Comparison of ENCODE assay signal across 7 mouse cellular contexts in genomic region chr17:21733049-21733448, GRCm38 (mm10). TPM values are rescaled to one million over a fixed set of nuclear protein-coding genes. Genes with fewer than 3 reads are reported as not detected.
DNase-seq lines count a peak whose midpoint lies in the region; ATAC-seq lines count a peak whose summit lies in the region.

No protein-coding gene starts in this region.

- peak overlapping the region; percentile 62 for H3K4me2 ChIP-seq in lung, embryonic 16.5 days (ENCODE audit: low read depth, low read length)
- peak overlapping the region; percentile 59 for H3K4me2 ChIP-seq in forebrain, embryonic 15.5 days (replicated peaks)
- H3K4me2 ChIP-seq in liver, embryonic 12.5 days, result peak overlapping the region; percentile 76
- H3K4me2 ChIP-seq in stomach, embryonic 16.5 days (ENCODE audit: low read depth, low read length), result peak overlapping the region; percentile 62

- H3K36me3 ChIP-seq in lung, embryonic 16.5 days (ENCODE audit: control insufficient read depth, insufficient read depth, low read length), result peaks cover 4% of the 10 kb centered on the region; the same call in 1 of the 2 replicates
- H3K36me3 ChIP-seq in forebrain, embryonic 15.5 days, result peaks cover 11% of the 10 kb centered on the region
- H3K36me3 ChIP-seq in liver, embryonic 12.5 days, result peaks cover 3% of the 10 kb centered on the region
- H3K36me3 ChIP-seq in stomach, embryonic 16.5 days (ENCODE audit: control insufficient read depth, insufficient read depth, low read length), result peaks cover 2% of the 10 kb centered on the region; the same call in 1 of the 2 replicates

- WGBS in lung, embryonic 16.5 days, result 61% methylated on average over 4 of the region's 4 CpGs
- 82% methylated on average over 4 of the region's 4 CpGs for WGBS in forebrain, embryonic 15.5 days
- WGBS in liver, embryonic 12.5 days (ENCODE audit: insufficient replicate concordance), result 66% methylated on average over 4 of the region's 4 CpGs
- WGBS in stomach, embryonic 16.5 days, result 76% methylated on average over 4 of the region's 4 CpGs

- no peaks in the 10 kb centered on the region for H3K27me3 ChIP-seq in lung, embryonic 16.5 days (ENCODE audit: control insufficient read depth, insufficient read depth, low read depth, low read length)
- H3K27me3 ChIP-seq in forebrain, embryonic 15.5 days, result no peaks in the 10 kb centered on the region
- H3K27me3 ChIP-seq in liver, embryonic 12.5 days (replicated peaks), result no peaks in the 10 kb centered on the region
- H3K27me3 ChIP-seq in stomach, embryonic 16.5 days (ENCODE audit: control insufficient read depth, insufficient read depth, low read length), result no peaks in the 10 kb centered on the region

- no peaks in the 10 kb centered on the region for H3K9me3 ChIP-seq in lung, embryonic 16.5 days (ENCODE audit: control insufficient read depth, low read length)
- H3K9me3 ChIP-seq in forebrain, embryonic 15.5 days, result no peaks in the 10 kb centered on the region
- no peaks in the 10 kb centered on the region for H3K9me3 ChIP-seq in liver, embryonic 12.5 days (replicated peaks)
- H3K9me3 ChIP-seq in stomach, embryonic 16.5 days (replicated peaks; ENCODE audit: control insufficient read depth, low read length), result no peaks in the 10 kb centered on the region

- peak overlapping the region; percentile 93 for H3K27ac ChIP-seq in lung, embryonic 16.5 days (ENCODE audit: low read length)
- peak overlapping the region; percentile 86 for H3K27ac ChIP-seq in forebrain, embryonic 15.5 days (replicated peaks)
- H3K27ac ChIP-seq in liver, embryonic 12.5 days, result peak overlapping the region; percentile 80
- peak overlapping the region; percentile 50 for H3K27ac ChIP-seq in stomach, embryonic 16.5 days (ENCODE audit: low read length)

- no peak for DNase-seq in lung, postnatal 14 days
- DNase-seq in layer of hippocampus, adult 8-10 months (ENCODE audit: low spot score in 2 of 2), result no peak
- DNase-seq in adrenal gland, postnatal 14 days, result no peak

- peaks cover 8% of the 10 kb centered on the region; the same call in 1 of the 2 replicates for H3K4me1 ChIP-seq in lung, embryonic 16.5 days (replicated peaks; ENCODE audit: control insufficient read depth, insufficient read depth, low read length)
- peaks cover 10% of the 10 kb centered on the region for H3K4me1 ChIP-seq in forebrain, embryonic 15.5 days
- H3K4me1 ChIP-seq in liver, embryonic 12.5 days, result peaks cover 15% of the 10 kb centered on the region
- no peaks in the 10 kb centered on the region for H3K4me1 ChIP-seq in stomach, embryonic 16.5 days (ENCODE audit: control insufficient read depth, insufficient read depth, low read length)

- ATAC-seq in lung, embryonic 16.5 days (ENCODE audit: low read depth), result 0 out of 2 replicates have a peak, but pooled peaks have one; percentile 13
- ATAC-seq in forebrain, embryonic 15.5 days (replicated peaks), result 0 out of 2 replicates have a peak, but pooled peaks have one; percentile 18
- no peak for ATAC-seq in liver, embryonic 12.5 days
- ATAC-seq in stomach, embryonic 16.5 days (ENCODE audit: insufficient read depth, low FRiP score), result no peak

- peak overlapping the region; percentile 90; the same call in 1 of the 2 replicates for H3K9ac ChIP-seq in lung, embryonic 16.5 days (ENCODE audit: low read length)
- peak overlapping the region; percentile 76 for H3K9ac ChIP-seq in forebrain, embryonic 15.5 days (replicated peaks)
- H3K9ac ChIP-seq in liver, embryonic 12.5 days, result peak overlapping the region; percentile 84
- no peak overlapping the region for H3K9ac ChIP-seq in stomach, embryonic 16.5 days (ENCODE audit: low read length)

- H3K4me3 ChIP-seq in lung, embryonic 16.5 days (ENCODE audit: low read length), result peak overlapping the region; percentile 84
- peak overlapping the region; percentile 71 for H3K4me3 ChIP-seq in forebrain, embryonic 15.5 days
- peak overlapping the region; percentile 79 for H3K4me3 ChIP-seq in liver, embryonic 12.5 days
- H3K4me3 ChIP-seq in stomach, embryonic 16.5 days (replicated peaks; ENCODE audit: low read length), result peak overlapping the region; percentile 56

RNA-seq across cellular contexts. Expression of gene Zfp229, which starts 2.5 kb away (rescaled TPM):
- polyA plus RNA-seq in lung, embryonic 16.5 days (2015; fragmentation: Nextera tagmentation; extraction: Ambion mirVana), result 5.3 and 6.6 TPM in 2 replicates
- polyA plus RNA-seq in forebrain, embryonic 15.5 days (2015; fragmentation: Nextera tagmentation; extraction: Ambion mirVana), result 11.1 and 13.7 TPM in 2 replicates
- 3.6 TPM in 2 replicates for polyA plus RNA-seq in liver, embryonic 12.5 days (2016; fragmentation: Nextera tagmentation; extraction: Ambion mirVana)
- 6.0 and 6.1 TPM in 2 replicates for polyA plus RNA-seq in stomach, embryonic 16.5 days (2015; fragmentation: Nextera tagmentation; extraction: Ambion mirVana)
- total RNA-seq in layer of hippocampus, adult 8-10 months (2022), result 1 to 10 TPM; 4.8 to 6.6 (median 5.2) TPM
- 9.9 and 12.9 TPM in 2 replicates for total RNA-seq in adrenal gland, postnatal 14 days (2021)

RNA-seq across cellular contexts. Expression of gene Zfp760, which starts 25.5 kb away (rescaled TPM):
- 12.3 and 12.8 TPM in 2 replicates for polyA plus RNA-seq in lung, embryonic 16.5 days (2015; fragmentation: Nextera tagmentation; extraction: Ambion mirVana)
- polyA plus RNA-seq in forebrain, embryonic 15.5 days (2015; fragmentation: Nextera tagmentation; extraction: Ambion mirVana), result 17.9 and 18.2 TPM in 2 replicates
- polyA plus RNA-seq in liver, embryonic 12.5 days (2016; fragmentation: Nextera tagmentation; extraction: Ambion mirVana), result 6.1 and 6.4 TPM in 2 replicates
- polyA plus RNA-seq in stomach, embryonic 16.5 days (2015; fragmentation: Nextera tagmentation; extraction: Ambion mirVana), result 8.2 and 9.5 TPM in 2 replicates
- total RNA-seq in layer of hippocampus, adult 8-10 months (2022), result 10 to 100 TPM in 1 of 4 experiments, 1 to 10 TPM in 3; 5.7 to 10.0 (median 7.6) TPM
- 7.1 and 8.1 TPM in 2 replicates for total RNA-seq in adrenal gland, postnatal 14 days (2021)

RNA-seq across cellular contexts. Expression of gene Gm10226, which starts 41.4 kb away (rescaled TPM):
- 4.1 and 5.3 TPM in 2 replicates for polyA plus RNA-seq in lung, embryonic 16.5 days (2015; fragmentation: Nextera tagmentation; extraction: Ambion mirVana)
- 14.7 and 14.8 TPM in 2 replicates for polyA plus RNA-seq in forebrain, embryonic 15.5 days (2015; fragmentation: Nextera tagmentation; extraction: Ambion mirVana)
- 5.1 and 5.2 TPM in 2 replicates for polyA plus RNA-seq in liver, embryonic 12.5 days (2016; fragmentation: Nextera tagmentation; extraction: Ambion mirVana)
- 6.8 and 9.2 TPM in 2 replicates for polyA plus RNA-seq in stomach, embryonic 16.5 days (2015; fragmentation: Nextera tagmentation; extraction: Ambion mirVana)
- total RNA-seq in layer of hippocampus, adult 8-10 months (2022), result 10 to 100 TPM in 1 of 4 experiments, 1 to 10 TPM in 3; 5.0 to 11.0 (median 5.9) TPM
- 2.9 and 3.7 TPM in 2 replicates for total RNA-seq in adrenal gland, postnatal 14 days (2021)

Comparison
In these comparisons a context has a peak if more than half of its experiments do, and no peak if none do; other contexts are left out.
1. ATAC-seq: peak in lung, embryonic 16.5 days (single experiment) and forebrain, embryonic 15.5 days (single experiment); none in liver, embryonic 12.5 days (single experiment) and stomach, embryonic 16.5 days (single experiment).
2. Peak in every context shown above with its lines, with median percentiles within 50 percentile points of each other: H3K27ac ChIP-seq, H3K4me2 ChIP-seq and H3K4me3 ChIP-seq.